Mouse (Mus musculus) heart, embryonic 15.5 days (tissue): ENCODE measurements around the gene Lrrc8e. TPM values are rescaled to one million over a fixed set of nuclear protein-coding genes. Genes with fewer than 3 reads are reported as not detected.

Source experiments
- ATAC-seq: fragments of 200-750 bp; cut with Nextera tagmentation; replicated peaks from 2 replicates; pipeline ENCODE4 v1.8.0; 2017; ENCODE audit warnings: low read depth, moderate TSS enrichment; ENCODE audit not compliant: insufficient number of reproducible peaks, insufficient read depth, low FRiP score
- H3K27ac ChIP-seq: fragments of 300-500 bp; sonication (generic); 2 replicates; pipeline ENCODE4 v1.5.1; 2015; ENCODE audit warnings: mild to moderate bottlenecking, inconsistent platforms
- H3K27me3 ChIP-seq: fragments of 300-500 bp; sonication (generic); 2 replicates; pipeline ENCODE4 v1.6.1; 2015; ENCODE audit warnings: inconsistent platforms
- H3K36me3 ChIP-seq: fragments of 300-500 bp; sonication (generic); 2 replicates; pipeline ENCODE4 v1.6.1; 2015; ENCODE audit warnings: mild to moderate bottlenecking, inconsistent platforms
- H3K4me1 ChIP-seq: fragments of 300-500 bp; sonication (generic); replicated peaks from 2 replicates; pipeline ENCODE4 v1.6.1; 2015; ENCODE audit warnings: inconsistent platforms
- H3K4me2 ChIP-seq: fragments of 300-500 bp; sonication (generic); 2 replicates; pipeline ENCODE4 v1.6.1; 2015; ENCODE audit warnings: inconsistent platforms, mild to moderate bottlenecking, moderate library complexity
- H3K4me3 ChIP-seq: fragments of 300-500 bp; sonication (generic); 2 replicates; pipeline ENCODE4 v1.5.1; 2015; ENCODE audit warnings: mild to moderate bottlenecking, inconsistent platforms
- H3K9ac ChIP-seq: fragments of 300-500 bp; sonication (generic); 2 replicates; pipeline ENCODE4 v1.6.1; 2015; ENCODE audit warnings: mild to moderate bottlenecking, inconsistent platforms
- H3K9me3 ChIP-seq: fragments of 300-500 bp; sonication (generic); replicated peaks from 2 replicates; pipeline ENCODE4 v1.6.1; 2016; ENCODE audit warnings: inconsistent platforms
- WGBS: fragments of 180-500 bp; shearing (Covaris S2); methylation state at CpG from one replicate; pipeline ENCODE4 v1.1.7; 2015; ENCODE audit warnings: mixed read lengths; 5-methylcytosine and 5-hydroxymethylcytosine counted together
- polyA plus RNA-seq: library from polyadenylated mRNA; unstranded; fragments of >200 nt; fragmentation: Nextera tagmentation; extraction: Ambion mirVana; gene quantifications from 2 replicates; pipeline ENCODE4 v1.2.1, GENCODE M21; 2015

The Lrrc8e gene
- polyA plus RNA-seq, 1 experiment from 2014 or later, result 0.11 TPM

- Histone ChIP-seq H3K9me3 (no peaks in the 10 kb centered on the region), H3K36me3 (no peaks in the 10 kb centered on the region), H3K9ac (no peak overlapping the region), H3K4me2 (peak overlapping the region; percentile 54), H3K4me3 (peak overlapping the region; percentile 28), H3K27me3 (peaks cover 49% of the 10 kb centered on the region), H3K27ac (no peak overlapping the region), H3K4me1 (peaks cover 9% of the 10 kb centered on the region)
- 26% methylated on average over 4 of the region's 4 CpGs for WGBS
- peak; percentile 22; the same call in 1 of the 2 replicates for ATAC-seq
Observed at GRCm38 (mm10) chr8:4226323-4226722, 304 bp upstream of the Lrrc8e start.

- H3K27ac ChIP-seq, result no peak overlapping the region
- 85% methylated on average over 4 of the region's 4 CpGs for WGBS
- H3K9ac ChIP-seq, result no peak overlapping the region
- H3K36me3 ChIP-seq, result no peaks in the 10 kb centered on the region
- H3K27me3 ChIP-seq, result peaks cover 49% of the 10 kb centered on the region
- H3K4me1 ChIP-seq, result peaks cover 9% of the 10 kb centered on the region
- no peak overlapping the region for H3K4me3 ChIP-seq
- H3K4me2 ChIP-seq, result no peak overlapping the region
- ATAC-seq, result no peak
- H3K9me3 ChIP-seq, result no peaks in the 10 kb centered on the region
Observed at GRCm38 (mm10) chr8:4227919-4228318, 1.3 kb downstream of the Lrrc8e start.

- H3K36me3 ChIP-seq, result no peaks in the 10 kb centered on the region
- H3K4me3 ChIP-seq, result no peak overlapping the region
- H3K9me3 ChIP-seq, result no peaks in the 10 kb centered on the region
- no peak for ATAC-seq
- H3K9ac ChIP-seq, result no peak overlapping the region
- H3K4me1 ChIP-seq, result peaks cover 9% of the 10 kb centered on the region
- no peak overlapping the region for H3K27ac ChIP-seq
- 62% methylated on average over 5 of the region's 5 CpGs for WGBS
- H3K4me2 ChIP-seq, result no peak overlapping the region
- peaks cover 40% of the 10 kb centered on the region for H3K27me3 ChIP-seq
Observed at GRCm38 (mm10) chr8:4229784-4230183, 3.2 kb downstream of the Lrrc8e start.

- ATAC-seq, result no peak
- Histone ChIP-seq H3K4me3 (no peak overlapping the region), H3K4me1 (peaks cover 9% of the 10 kb centered on the region), H3K36me3 (no peaks in the 10 kb centered on the region), H3K9me3 (no peaks in the 10 kb centered on the region), H3K27ac (no peak overlapping the region), H3K27me3 (peaks cover 35% of the 10 kb centered on the region), H3K4me2 (no peak overlapping the region), H3K9ac (no peak overlapping the region)
- whole genome bisulfite sequencing, result 50% methylated on average over 10 of the region's 10 CpGs
Observed at GRCm38 (mm10) chr8:4230612-4231351, 4.2 kb downstream of the Lrrc8e start.

- Histone ChIP-seq H3K36me3 (peaks cover 8% of the 10 kb centered on the region; the same call in 1 of the 2 replicates), H3K9me3 (no peaks in the 10 kb centered on the region), H3K9ac (peak overlapping the region; percentile 68), H3K27me3 (no peaks in the 10 kb centered on the region), H3K27ac (peak overlapping the region; percentile 93), H3K4me1 (peaks cover 27% of the 10 kb centered on the region), H3K4me3 (peak overlapping the region; percentile 82), H3K4me2 (peak overlapping the region; percentile 72)
- no peak for ATAC-seq
- 17% methylated on average over 15 of the region's 15 CpGs for WGBS
Observed at GRCm38 (mm10) chr8:4237814-4238433, 11.3 kb downstream of the Lrrc8e start.

- peak; percentile 95 for ATAC-seq
- peak within 1 kb of the TSS; percentile 93 for H3K27ac ChIP-seq
- H3K9me3 ChIP-seq, result no peaks in the 10 kb centered on the region
- no peaks in the 10 kb centered on the region for H3K27me3 ChIP-seq
- H3K9ac ChIP-seq, result peak within 1 kb of the TSS; percentile 78
- H3K36me3 ChIP-seq, result peaks cover 14% of the 10 kb centered on the region
- H3K4me3 ChIP-seq, result peak within 1 kb of the TSS; percentile 82
- whole genome bisulfite sequencing, result under 1% methylated on average over 65 of the region's 71 CpGs
- peaks cover 27% of the 10 kb centered on the region for H3K4me1 ChIP-seq
- H3K4me2 ChIP-seq, result peak within 1 kb of the TSS; percentile 72
Observed at GRCm38 (mm10) chr8:4238434-4239192, 12.0 kb downstream of the Lrrc8e start, which contains the start of the genes Map2k7 and Gm49320. TSS of gene Map2k7 (plus strand) at chr8:4238740. TSS of gene Gm49320 (plus strand) at chr8:4238865.

- Histone ChIP-seq H3K9ac (peak overlapping the region; percentile 78), H3K36me3 (peaks cover 22% of the 10 kb centered on the region), H3K27me3 (no peaks in the 10 kb centered on the region), H3K4me2 (peak overlapping the region; percentile 72), H3K27ac (peak overlapping the region; percentile 92), H3K4me1 (peaks cover 27% of the 10 kb centered on the region), H3K4me3 (peak overlapping the region; percentile 82), H3K9me3 (no peaks in the 10 kb centered on the region)
- 11% methylated on average over 19 of the region's 19 CpGs for WGBS
- ATAC-seq, result no peak; the same call in 1 of the 2 replicates
Observed at GRCm38 (mm10) chr8:4239193-4239890, 12.7 kb downstream of the Lrrc8e start.

GRCm38 (mm10) chr8:4245061-4245460 lies 18.4 kb downstream of the Lrrc8e start:
- H3K9ac ChIP-seq, result no peak overlapping the region
- peaks cover 47% of the 10 kb centered on the region for H3K36me3 ChIP-seq
- 89% methylated on average over 5 of the region's 5 CpGs for WGBS

GRCm38 (mm10) chr8:4245737-4246136 lies 19.1 kb downstream of the Lrrc8e start:
- ATAC-seq, result no peak
- Histone ChIP-seq H3K27me3 (no peaks in the 10 kb centered on the region), H3K9me3 (no peaks in the 10 kb centered on the region), H3K27ac (no peak overlapping the region), H3K4me3 (no peak overlapping the region), H3K4me2 (no peak overlapping the region), H3K36me3 (peaks cover 46% of the 10 kb centered on the region), H3K9ac (no peak overlapping the region), H3K4me1 (peaks cover 26% of the 10 kb centered on the region)
- 83% methylated on average over 13 of the region's 13 CpGs for WGBS

More at GRCm38 (mm10) chr8:4245061-4245460, 18.4 kb downstream of the Lrrc8e start:
- H3K27ac ChIP-seq, result no peak overlapping the region
- H3K4me2 ChIP-seq, result no peak overlapping the region
- H3K27me3 ChIP-seq, result no peaks in the 10 kb centered on the region
- H3K9me3 ChIP-seq, result no peaks in the 10 kb centered on the region
- H3K4me1 ChIP-seq, result peaks cover 25% of the 10 kb centered on the region
- ATAC-seq, result no peak
- no peak overlapping the region for H3K4me3 ChIP-seq

GRCm38 (mm10) chr8:4247241-4247640 lies 20.6 kb downstream of the Lrrc8e start:
- 81% methylated on average over 8 of the region's 8 CpGs for WGBS
- Histone ChIP-seq H3K9me3 (no peaks in the 10 kb centered on the region), H3K27ac (no peak overlapping the region), H3K27me3 (no peaks in the 10 kb centered on the region), H3K36me3 (peaks cover 41% of the 10 kb centered on the region), H3K4me3 (no peak overlapping the region), H3K9ac (no peak overlapping the region), H3K4me2 (no peak overlapping the region), H3K4me1 (peaks cover 24% of the 10 kb centered on the region)
- ATAC-seq, result no peak
